Mouse (Mus musculus): ENCODE results near the gene Dnajb13.

The Dnajb13 gene

GRCm38 (mm10) chr7:100514573-100514972 is at the start of gene Dnajb13:
TSS of gene Dnajb13 (minus strand) at chr7:100514960.
- in situ Hi-C loops (cut with MboI): no loop called here

- in situ Hi-C loops (cut with MboI): no loop called here
Measured at GRCm38 (mm10) chr7:100561861-100562587, 47.3 kb upstream of the Dnajb13 start.

- in situ Hi-C loops (cut with MboI): no loop called here
Measured at GRCm38 (mm10) chr7:100559331-100559730, 44.6 kb upstream of the Dnajb13 start.

- in situ Hi-C loops (cut with MboI): no loop called here
Measured at GRCm38 (mm10) chr7:100557241-100557640, 42.5 kb upstream of the Dnajb13 start.

GRCm38 (mm10) chr7:100555431-100555951 is 40.7 kb upstream of the Dnajb13 start:
- in situ Hi-C loops (cut with MboI): no loop called here

- in situ Hi-C loops (cut with MboI): no loop called here
Measured at GRCm38 (mm10) chr7:100554939-100555338, 40.2 kb upstream of the Dnajb13 start.

- in situ Hi-C loops (cut with MboI): no loop called here
Measured at GRCm38 (mm10) chr7:100550338-100551007, 35.7 kb upstream of the Dnajb13 start.

GRCm38 (mm10) chr7:100549796-100550195 is 35.0 kb upstream of the Dnajb13 start:
- in situ Hi-C loops (cut with MboI): no loop called here

- in situ Hi-C loops (cut with MboI): no loop called here
Measured at GRCm38 (mm10) chr7:100547631-100548030, 32.9 kb upstream of the Dnajb13 start.

GRCm38 (mm10) chr7:100544437-100544836 is 29.7 kb upstream of the Dnajb13 start:
- in situ Hi-C loops (cut with MboI): no loop called here

- in situ Hi-C loops (cut with MboI): no loop called here
Measured at GRCm38 (mm10) chr7:100539516-100539915, 24.8 kb upstream of the Dnajb13 start.

GRCm38 (mm10) chr7:100537519-100537902 is 22.8 kb upstream of the Dnajb13 start:
- in situ Hi-C loops (cut with MboI): no loop called here

GRCm38 (mm10) chr7:100536804-100537518 is 22.2 kb upstream of the Dnajb13 start, which contains the start of gene Coa4:
TSS of gene Coa4 (plus strand) at chr7:100537071.
- in situ Hi-C loops (cut with MboI): no loop called here

- in situ Hi-C loops (cut with MboI): no loop called here
Measured at GRCm38 (mm10) chr7:100535831-100536230, 21.1 kb upstream of the Dnajb13 start.

GRCm38 (mm10) chr7:100534216-100534615 is 19.5 kb upstream of the Dnajb13 start:
- in situ Hi-C loops (cut with MboI): no loop called here

- in situ Hi-C loops (cut with MboI): no loop called here
Measured at GRCm38 (mm10) chr7:100533503-100533902, 18.7 kb upstream of the Dnajb13 start.

- in situ Hi-C loops (cut with MboI): no loop called here
Measured at GRCm38 (mm10) chr7:100530766-100531165, 16.0 kb upstream of the Dnajb13 start.

- in situ Hi-C loops (cut with MboI): no loop called here
Measured at GRCm38 (mm10) chr7:100524669-100525068, 9.9 kb upstream of the Dnajb13 start.

- in situ Hi-C loops (cut with MboI): no loop called here
Measured at GRCm38 (mm10) chr7:100522222-100522621, 7.5 kb upstream of the Dnajb13 start.

- in situ Hi-C loops (cut with MboI): no loop called here
Measured at GRCm38 (mm10) chr7:100520663-100521285, 6.0 kb upstream of the Dnajb13 start.

GRCm38 (mm10) chr7:100520204-100520603 is 5.4 kb upstream of the Dnajb13 start:
- in situ Hi-C loops (cut with MboI): no loop called here

- in situ Hi-C loops (cut with MboI): no loop called here
Measured at GRCm38 (mm10) chr7:100511602-100512001, 3.2 kb downstream of the Dnajb13 start.

Measured in mature B cell (primary cell).